Mouse (Mus musculus) ES-CJ7 (cell line): Measurements from ENCODE around the gene Ace.

Experiments used
- DNase-seq: peaks from one replicate; pipeline ENCODE4 v3.0.0; 2011; ENCODE audit warnings: low read depth, low spot score

Ace gene

GRCm38 (mm10) chr11:105967741-105968574, at the start of gene Ace:
Ace (plus strand) TSS chr11:105967945.
- DNase-seq, result no peak

- no peak for DNase-seq
Observed at GRCm38 (mm10) chr11:105920098-105920785, 47.5 kb upstream of the Ace start.

GRCm38 (mm10) chr11:105920836-105921235, 46.9 kb upstream of the Ace start:
- no peak for DNase-seq

GRCm38 (mm10) chr11:105921275-105921674, 46.5 kb upstream of the Ace start:
- no peak for DNase-seq

- no peak for DNase-seq
Observed at GRCm38 (mm10) chr11:105922769-105923663, 44.7 kb upstream of the Ace start.

GRCm38 (mm10) chr11:105927065-105928030, 40.4 kb upstream of the Ace start:
- DNase-seq, result peak; percentile 78

- DNase-seq, result no peak
Observed at GRCm38 (mm10) chr11:105928171-105928570, 39.6 kb upstream of the Ace start.

GRCm38 (mm10) chr11:105931380-105931779, 36.4 kb upstream of the Ace start:
- DNase-seq, result no peak

- no peak for DNase-seq
Observed at GRCm38 (mm10) chr11:105933746-105934145, 34.0 kb upstream of the Ace start.

- DNase-seq, result no peak
Observed at GRCm38 (mm10) chr11:105934303-105934711, 33.4 kb upstream of the Ace start.

- no peak for DNase-seq
Observed at GRCm38 (mm10) chr11:105934816-105935215, 32.9 kb upstream of the Ace start.

- no peak for DNase-seq
Observed at GRCm38 (mm10) chr11:105935496-105935895, 32.2 kb upstream of the Ace start.

- no peak for DNase-seq
Observed at GRCm38 (mm10) chr11:105936200-105936599, 31.5 kb upstream of the Ace start.

- no peak for DNase-seq
Observed at GRCm38 (mm10) chr11:105936974-105937373, 30.8 kb upstream of the Ace start.

- no peak for DNase-seq
Observed at GRCm38 (mm10) chr11:105938771-105939170, 29.0 kb upstream of the Ace start.

GRCm38 (mm10) chr11:105941973-105942372, 25.8 kb upstream of the Ace start:
- DNase-seq, result no peak

- peak; percentile 74 for DNase-seq
Observed at GRCm38 (mm10) chr11:105943133-105944102, 24.3 kb upstream of the Ace start.

GRCm38 (mm10) chr11:105944126-105944621, 23.6 kb upstream of the Ace start:
- peak; percentile 74 for DNase-seq
